Mouse (Mus musculus) cerebellum, adult 11 months (tissue): ENCODE measurements around the gene Usp36.

Experiments used
- DNase-seq: peaks from one replicate; pipeline ENCODE4 v3.0.0; 2022

Usp36 gene

DNA sequence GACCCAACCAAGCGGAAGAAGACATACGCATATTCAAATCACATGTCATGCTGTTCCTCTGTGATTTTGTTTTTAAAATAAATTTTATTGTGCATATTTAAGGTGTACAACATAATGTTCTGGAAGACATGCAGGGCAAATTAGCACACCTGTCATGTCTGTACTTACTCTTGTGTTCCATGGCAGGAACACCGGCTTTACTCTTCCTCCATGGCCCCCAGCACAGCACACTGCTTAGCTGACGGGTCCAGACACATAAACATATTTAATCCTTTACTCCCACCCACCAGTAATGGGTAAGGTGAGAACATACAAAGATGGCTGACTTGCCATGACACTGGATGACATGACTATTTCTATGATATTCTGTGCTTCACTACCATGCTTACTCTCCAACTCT lies 71.0 kb downstream of the Usp36 start:
- no peak for DNase-seq

GRCm38 (mm10) chr11:118216468-118216867 lies 73.6 kb downstream of the Usp36 start:
- DNase-seq: no peak

- DNase-seq: no peak
Observed at GRCm38 (mm10) chr11:118215928-118216458, 74.1 kb downstream of the Usp36 start.

DNA sequence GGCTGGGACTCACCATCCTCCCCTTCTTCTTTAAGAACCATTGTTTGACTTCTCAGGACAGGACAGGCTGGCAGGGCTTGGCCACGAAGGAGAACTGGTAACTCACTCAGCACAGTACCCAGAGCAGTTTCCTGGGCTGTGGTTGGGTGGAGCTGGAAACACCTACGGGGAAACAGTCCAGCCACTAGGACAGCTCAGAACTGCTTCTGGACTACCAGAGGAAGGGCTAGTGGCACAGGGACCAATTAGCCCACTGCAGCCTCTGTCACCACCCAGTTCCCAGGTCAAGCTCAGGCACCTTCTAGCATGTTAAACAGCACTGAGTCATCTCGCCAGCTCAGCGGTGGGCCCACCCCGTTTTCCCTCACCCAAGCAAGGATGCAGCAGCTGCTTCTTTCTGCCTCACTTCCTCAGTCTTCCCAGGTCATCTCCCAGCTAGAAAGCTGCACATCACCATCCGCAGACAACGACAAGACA lies 77.4 kb downstream of the Usp36 start:
- no peak for DNase-seq

DNA sequence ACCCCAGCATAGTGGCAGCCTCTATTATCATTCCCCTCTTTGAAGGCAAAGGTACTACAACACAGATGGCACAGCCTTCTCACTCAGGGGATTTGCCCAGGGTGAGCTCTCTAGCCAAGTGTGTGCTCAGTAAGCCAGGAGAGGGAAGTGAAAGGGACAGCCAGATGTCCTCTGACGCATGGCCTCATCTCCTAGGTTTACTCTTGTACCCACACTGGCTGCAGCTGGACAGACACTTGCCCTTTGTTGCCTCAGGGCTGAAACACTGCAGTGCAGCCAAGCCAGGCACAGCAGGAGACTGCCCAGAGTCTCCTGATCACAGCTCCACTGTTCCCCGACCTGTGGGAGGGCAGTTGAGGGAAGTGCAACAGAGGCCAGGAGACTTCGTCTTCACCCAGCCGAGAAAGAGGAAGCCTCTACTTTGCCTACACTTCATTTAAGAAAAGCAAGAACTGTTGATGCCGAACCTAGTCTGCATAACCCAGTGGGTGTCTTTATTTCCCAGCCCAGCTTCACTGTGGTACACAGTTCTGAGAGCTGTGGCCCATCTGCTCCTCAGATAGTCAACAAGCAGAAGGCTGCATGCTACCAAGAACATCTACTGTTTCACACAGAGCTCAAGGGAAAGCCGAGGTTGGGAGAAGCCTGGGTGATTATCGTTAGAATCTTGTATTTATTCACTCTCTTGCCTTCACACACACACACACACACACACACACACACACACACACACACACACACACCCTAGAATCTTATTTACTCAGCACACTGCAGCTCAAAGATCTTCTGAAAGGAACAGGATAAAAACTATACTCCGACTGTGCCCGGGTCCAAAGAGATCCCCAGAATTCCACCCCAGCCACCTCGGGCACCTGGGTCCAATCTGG lies 78.1 kb downstream of the Usp36 start:
- peak; percentile 52 for DNase-seq

- no peak for DNase-seq
Observed at GRCm38 (mm10) chr11:118210962-118211361, 79.1 kb downstream of the Usp36 start.

DNA sequence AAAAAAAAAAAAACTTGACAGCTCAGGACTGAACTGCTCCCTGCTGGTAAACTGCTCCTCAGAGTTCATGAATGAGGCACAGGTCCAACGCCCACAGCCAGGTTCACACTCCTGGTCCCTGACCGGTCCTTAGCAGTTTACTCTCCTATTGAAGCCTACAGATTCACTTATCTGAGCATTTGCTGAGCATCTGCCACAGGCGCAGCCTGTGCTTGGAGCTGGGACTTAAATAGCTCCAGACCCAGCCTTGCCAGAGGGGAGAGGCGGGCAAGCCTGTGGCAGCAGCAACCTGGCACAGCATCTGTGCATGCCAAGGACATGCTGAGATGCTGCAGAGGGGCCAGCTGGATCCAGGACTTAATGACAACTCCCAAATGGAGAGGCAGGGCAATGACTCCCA lies 79.9 kb downstream of the Usp36 start:
- peak; percentile 76 for DNase-seq
